Mouse (Mus musculus): ENCODE measurements around the gene Rabggtb.

Rabggtb gene

DNA sequence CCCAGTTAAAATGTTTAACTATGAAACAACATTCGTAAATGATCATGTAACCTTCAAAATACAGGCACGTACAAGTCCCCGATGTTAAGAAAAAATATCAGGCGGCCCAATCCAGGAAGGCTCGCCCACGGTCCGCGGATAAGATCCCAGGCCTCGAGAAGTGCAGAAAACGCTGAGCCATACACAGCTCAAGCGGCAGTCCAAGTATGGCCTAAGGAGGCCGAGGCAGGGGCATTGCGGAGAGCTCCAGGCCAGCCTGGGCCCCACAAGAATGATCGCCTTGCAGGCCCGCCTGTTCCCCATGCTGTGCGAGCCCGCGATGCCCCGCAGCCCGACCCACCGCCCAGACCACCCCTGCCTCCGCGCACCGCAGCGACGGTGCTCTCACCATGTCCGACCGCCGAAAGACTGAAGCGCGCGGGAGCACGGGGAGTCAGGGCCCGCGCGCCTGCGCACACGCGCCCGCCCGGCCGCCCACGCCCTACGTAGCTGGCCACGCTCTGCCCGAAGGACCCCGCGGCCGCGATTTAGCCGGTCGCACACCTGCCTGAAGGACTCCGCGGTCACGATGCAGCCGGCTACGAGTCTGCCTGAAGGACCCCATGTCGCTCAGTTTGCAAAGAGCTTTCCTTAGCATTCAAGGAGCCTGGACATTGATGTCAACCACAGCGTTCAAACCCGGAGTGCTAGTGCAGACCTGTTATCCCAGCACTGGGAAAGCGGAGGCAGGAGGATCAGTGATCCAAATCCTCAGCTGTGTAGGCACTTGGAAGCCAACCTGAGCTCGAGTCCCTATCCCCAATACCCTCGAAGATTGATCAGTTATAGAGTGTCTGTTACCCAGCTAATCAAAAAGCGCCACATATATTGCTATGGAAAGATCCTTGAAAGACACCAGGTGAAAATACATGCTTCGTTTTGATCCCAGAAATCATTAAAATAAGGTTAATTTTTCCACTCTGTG is at the start of gene Rabggtb:
Gene Rabggtb (minus strand): TSS at position 464 of the 964 bp plus-strand sequence.
- DNase-seq, result peak; percentile 97 to 98

GRCm38 (mm10) chr3:153961632-153962389 is 49.0 kb upstream of the Rabggtb start:
- peak in 1 of 2 experiments; percentile 27 for DNase-seq

DNA sequence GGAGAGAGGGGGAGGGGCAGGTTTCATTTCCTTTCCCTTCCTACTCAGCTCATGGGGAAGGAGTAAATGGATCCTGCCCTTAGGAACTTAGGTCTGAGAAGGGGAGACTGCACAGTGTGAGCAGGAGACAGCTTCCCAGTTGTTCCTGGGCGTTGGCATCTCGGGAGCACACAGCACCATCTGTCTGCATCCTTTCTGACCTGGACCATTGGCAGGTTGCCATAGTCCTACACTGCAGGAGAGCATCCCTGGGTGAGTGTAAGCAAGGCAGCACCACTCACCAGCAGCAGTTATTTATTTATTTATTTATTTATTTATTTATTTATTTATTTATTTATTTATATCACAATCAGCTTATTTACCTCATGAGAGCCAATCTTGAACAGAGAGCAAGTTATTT is 48.1 kb upstream of the Rabggtb start:
- peak; percentile 25 to 49 for DNase-seq

DNA sequence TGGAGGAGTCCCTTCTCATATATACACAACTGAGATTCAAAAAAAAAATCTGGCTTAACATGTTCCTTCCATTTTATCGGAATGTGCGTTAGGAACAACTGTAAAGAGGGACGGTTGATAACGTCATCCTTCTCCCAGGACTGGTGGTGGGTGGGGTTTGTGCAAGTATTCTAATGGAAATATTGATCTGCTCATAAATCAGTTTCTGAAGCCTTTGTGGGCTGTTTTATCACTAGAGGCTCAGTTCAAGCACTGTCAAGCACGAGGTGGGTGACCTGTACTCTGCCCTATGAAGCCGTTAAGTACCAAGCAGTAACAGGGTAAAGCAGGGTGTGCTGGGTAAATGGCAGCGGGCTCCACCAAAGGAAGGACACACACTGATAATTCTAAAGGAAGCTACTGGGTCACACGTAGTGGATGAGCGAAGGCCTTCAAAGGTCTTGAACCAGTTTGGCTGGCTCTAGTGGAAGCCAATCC is 47.0 kb upstream of the Rabggtb start:
- no peak for DNase-seq

DNA sequence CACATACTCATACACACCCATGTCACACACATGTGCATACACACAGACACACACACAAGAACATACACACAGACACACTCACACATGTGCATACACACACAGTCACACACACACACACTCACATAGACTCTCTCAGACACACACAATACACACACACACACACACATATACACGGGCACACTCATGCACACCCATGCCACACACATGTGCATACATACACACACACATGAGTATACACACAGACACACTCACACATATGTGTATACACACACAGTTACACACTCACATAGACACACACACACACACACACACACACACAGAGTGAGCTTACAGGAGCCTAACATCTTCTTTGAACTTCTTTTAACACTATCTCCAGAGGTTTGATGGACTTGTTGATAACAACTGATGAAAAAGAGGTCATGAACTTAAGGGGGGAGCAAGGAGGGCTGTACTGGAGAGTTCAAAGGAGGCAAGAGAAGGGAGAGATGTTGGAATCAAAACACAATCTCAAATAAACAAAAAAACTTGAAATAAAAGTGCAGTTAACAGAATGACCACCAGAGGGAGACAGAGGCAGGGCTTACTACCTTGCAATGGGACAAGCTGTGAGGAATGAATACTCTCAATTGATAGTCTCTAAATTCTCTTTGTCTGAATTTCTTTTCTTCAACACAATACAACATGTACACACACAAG is 46.4 kb upstream of the Rabggtb start:
- peak in 1 of 2 experiments; percentile 26 for DNase-seq

DNA sequence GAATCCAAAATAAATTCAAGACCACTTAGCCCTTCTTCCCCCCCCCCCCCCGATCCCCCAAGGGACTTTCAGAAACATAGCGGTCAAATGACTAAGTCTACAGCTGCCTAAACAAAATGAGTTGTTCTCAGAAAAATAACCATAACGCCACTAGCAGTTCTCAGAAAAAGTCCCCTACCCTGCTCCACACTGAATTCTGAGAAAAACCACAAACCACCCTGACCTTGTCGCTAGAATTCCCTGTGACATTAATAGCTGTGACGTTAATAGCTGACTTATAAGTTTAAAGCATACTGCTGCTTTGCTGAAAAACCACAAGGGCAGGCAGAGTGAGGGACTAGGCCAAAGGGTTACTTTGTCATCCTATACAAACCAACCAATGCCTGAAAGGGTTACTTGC is 45.1 kb upstream of the Rabggtb start:
- no peak for DNase-seq

GRCm38 (mm10) chr3:153948176-153948575 is 35.4 kb upstream of the Rabggtb start:
- DNase-seq, result no peak

- DNase-seq, result no peak
Measured at GRCm38 (mm10) chr3:153947271-153947670, 34.5 kb upstream of the Rabggtb start.

DNA sequence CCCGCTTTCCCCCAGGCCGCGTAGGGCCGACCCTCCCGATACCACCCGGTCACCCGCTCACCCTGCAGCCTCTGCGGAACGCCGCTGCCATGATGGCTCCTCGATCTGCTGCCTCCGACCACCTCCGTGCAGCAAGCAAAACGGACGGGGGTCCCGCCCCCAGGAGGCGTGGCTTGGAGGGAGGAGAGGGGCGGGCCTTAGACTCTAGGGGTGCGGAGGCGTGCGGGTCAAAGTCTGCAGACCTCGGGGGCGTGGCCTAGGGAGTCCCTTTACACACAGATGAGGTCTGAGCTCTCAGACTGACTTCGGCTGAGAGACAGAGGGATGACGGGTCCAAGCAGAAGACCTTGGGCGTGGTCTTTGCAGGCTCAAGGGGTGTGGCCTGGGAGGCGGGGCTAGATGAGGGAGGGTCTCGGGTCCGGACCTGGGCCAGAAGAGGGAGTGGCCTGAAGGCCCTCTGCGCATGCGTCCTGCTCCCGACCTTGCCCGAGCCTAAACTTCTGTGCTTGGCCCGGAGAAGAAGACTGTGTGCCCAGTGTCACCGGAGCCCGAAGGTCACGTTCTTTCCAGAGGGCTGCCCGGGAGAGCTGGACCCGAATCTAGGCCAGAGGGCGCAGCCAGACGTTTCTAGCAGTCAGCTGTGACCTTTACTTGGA is 31.7 kb upstream of the Rabggtb start, which contains the start of gene Acadm:
Gene Acadm (minus strand): TSS at position 298 of the 656 bp plus-strand sequence.
- peak; percentile 95 to 97 for DNase-seq

GRCm38 (mm10) chr3:153943901-153944334 is 31.1 kb upstream of the Rabggtb start:
- no peak for DNase-seq

- no peak for DNase-seq
Measured at GRCm38 (mm10) chr3:153943003-153943640, 30.3 kb upstream of the Rabggtb start.

- DNase-seq, result no peak
Measured at GRCm38 (mm10) chr3:153941613-153942012, 28.8 kb upstream of the Rabggtb start.

GRCm38 (mm10) chr3:153940486-153940885 is 27.7 kb upstream of the Rabggtb start:
- no peak for DNase-seq

DNA sequence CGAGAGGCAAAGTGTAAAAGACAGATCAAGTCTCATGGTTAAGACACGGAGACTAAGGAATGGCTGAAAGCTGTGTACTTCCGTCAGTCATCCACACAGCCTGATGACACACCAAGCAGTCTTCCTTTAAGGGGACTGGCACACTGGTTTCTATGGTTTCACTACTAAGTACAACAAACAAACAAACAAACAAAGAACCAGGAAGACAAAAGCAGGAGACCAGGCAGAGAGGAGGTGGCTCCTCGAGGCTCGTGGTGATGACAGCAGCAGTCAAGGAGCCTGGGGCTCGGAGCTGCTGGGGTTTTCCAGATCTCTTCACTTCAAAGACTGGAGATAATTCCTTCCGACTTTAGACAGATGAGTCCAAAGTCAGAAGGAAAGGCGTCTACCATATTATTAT is 27.2 kb upstream of the Rabggtb start:
- no peak for DNase-seq

- DNase-seq, result no peak
Measured at GRCm38 (mm10) chr3:153937116-153937810, 24.5 kb upstream of the Rabggtb start.

GRCm38 (mm10) chr3:153935878-153936277 is 23.1 kb upstream of the Rabggtb start:
- DNase-seq, result no peak

DNA sequence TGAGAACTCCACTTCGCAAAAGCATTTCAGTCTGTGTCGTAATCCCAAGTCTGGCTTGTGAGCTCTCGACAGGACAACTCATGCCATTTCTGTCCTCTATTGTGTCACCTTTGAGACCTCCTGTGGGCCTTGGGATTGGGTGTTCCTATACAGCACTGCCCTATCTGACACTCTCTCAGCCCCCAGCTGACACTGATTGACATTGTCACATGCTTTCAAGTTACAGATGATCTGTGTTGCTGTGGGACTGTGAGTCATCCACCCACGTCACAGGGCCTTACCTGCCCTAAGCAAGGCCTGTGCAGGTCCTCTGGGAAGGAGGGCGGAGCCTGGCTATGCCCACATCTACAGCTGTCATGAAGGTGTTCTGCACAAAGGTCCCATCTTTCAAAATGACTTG is 19.7 kb upstream of the Rabggtb start:
- DNase-seq, result no peak

DNA sequence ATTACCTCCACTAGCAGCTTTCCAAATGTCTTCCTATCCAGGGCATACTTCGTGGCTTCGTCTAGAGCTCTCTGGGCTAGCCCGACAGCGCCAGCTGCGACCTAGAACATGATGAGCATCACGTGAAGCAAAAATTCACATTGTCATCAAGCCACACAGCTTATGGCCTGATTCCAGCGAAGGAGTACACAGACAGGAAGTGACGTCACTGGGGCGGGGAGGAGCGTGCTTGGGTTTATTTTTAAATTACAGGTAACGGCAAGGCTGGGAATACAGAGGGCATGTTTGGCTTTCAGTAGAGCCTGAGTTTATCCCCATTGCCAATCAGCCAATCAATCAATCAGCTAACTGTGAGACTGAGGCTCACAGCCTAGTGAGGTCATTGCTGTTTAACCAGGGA is 16.7 kb upstream of the Rabggtb start:
- DNase-seq, result no peak

DNA sequence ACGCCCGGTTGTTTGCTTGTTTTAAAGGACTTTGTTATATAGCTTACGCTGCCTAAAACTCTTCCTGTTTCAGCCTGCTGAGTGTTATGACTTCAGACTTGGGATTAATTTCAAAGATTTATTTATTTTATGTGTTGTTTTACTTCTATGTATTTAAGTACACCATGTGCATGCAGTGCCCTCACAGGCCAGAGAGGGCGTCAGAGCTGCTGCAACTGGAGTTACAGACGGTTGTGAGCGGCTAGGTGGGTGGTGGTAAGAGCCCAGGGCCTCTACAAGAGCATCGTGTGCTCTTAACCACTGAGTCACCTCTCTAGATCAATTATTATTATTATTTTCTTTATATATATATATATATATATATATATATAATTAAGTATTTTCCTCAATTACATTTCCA is 13.5 kb upstream of the Rabggtb start:
- DNase-seq, result no peak

GRCm38 (mm10) chr3:153921147-153921910 is 8.5 kb upstream of the Rabggtb start:
- no peak for DNase-seq

All from cerebellum, postnatal 25 days (tissue).